Mouse (Mus musculus) testis, adult 2 months (tissue): ENCODE results near the gene Nisch.

Experiments used
- CTCF ChIP-seq: fragments of 200-500 bp; IDR thresholded peaks from 2 replicates; pipeline ENCODE4 v1.5.1; 2012; ENCODE audit warnings: low read depth, mild to moderate bottlenecking, inconsistent platforms, low read length, moderate library complexity; ENCODE audit not compliant: control insufficient read depth, insufficient read depth, insufficient replicate concordance
- POLR2A ChIP-seq: fragments of 200-500 bp; IDR thresholded peaks from 2 replicates; pipeline ENCODE4 v1.6.1; 2012; ENCODE audit warnings: low read depth, mild to moderate bottlenecking, inconsistent platforms, low read length, moderate library complexity; ENCODE audit not compliant: control insufficient read depth

DNA sequence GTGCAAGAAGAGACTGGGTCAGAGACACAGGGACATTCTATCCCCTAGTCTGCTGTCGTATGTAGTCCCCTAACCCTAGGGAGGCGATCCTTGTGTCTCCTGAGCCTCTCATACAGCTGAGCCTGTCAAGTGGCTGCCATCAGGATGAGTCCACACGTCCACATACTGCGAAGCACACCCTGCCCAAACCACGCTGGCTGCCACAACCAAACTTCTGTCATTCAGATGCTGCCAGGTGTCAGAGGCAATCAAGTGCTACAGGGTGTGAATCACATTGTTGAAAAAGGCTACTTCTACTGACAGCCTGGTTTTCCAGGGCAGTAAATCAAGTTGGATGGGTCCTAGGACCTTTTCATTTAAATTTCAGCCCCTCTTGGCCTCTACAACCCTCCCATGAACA is 39.0 kb downstream of the Nisch start:
- TF ChIP-seq POLR2A = no peak
- TF ChIP-seq CTCF = no peak
